Mouse (Mus musculus) MEL (cell line): Measurements from ENCODE around the gene Tada2a.

Experiments used
- ELF1 ChIP-seq: IDR thresholded peaks from 2 replicates; pipeline ENCODE4 v1.6.1; 2014; ENCODE audit warnings: low read depth, mild to moderate bottlenecking, inconsistent platforms, low read length, improper control_type of control experiment, moderate library complexity
- ETS1 ChIP-seq: IDR thresholded peaks from 2 replicates; pipeline ENCODE4 v1.6.1; 2012; ENCODE audit warnings: low read depth, mild to moderate bottlenecking, inconsistent platforms, low read length, improper control_type of control experiment, moderate library complexity
- POLR2AphosphoS2 ChIP-seq: IDR thresholded peaks from 2 replicates; pipeline ENCODE4 v1.6.1; 2011; ENCODE audit warnings: low read length, improper control_type of control experiment
- TCF12 ChIP-seq: IDR thresholded peaks from 2 replicates; pipeline ENCODE4 v1.6.1; 2014; ENCODE audit warnings: low read depth, mild to moderate bottlenecking, inconsistent platforms, low read length, improper control_type of control experiment, moderate library complexity
- USF1 ChIP-seq: IDR thresholded peaks from 2 replicates; pipeline ENCODE4 v1.6.1; 2014; ENCODE audit warnings: low read depth, mild to moderate bottlenecking, inconsistent platforms, low read length, improper control_type of control experiment, moderate library complexity
- ZC3H11A ChIP-seq: IDR thresholded peaks from 2 replicates; pipeline ENCODE4 v1.6.1; 2012; ENCODE audit warnings: low read depth, mild to moderate bottlenecking, inconsistent platforms, low read length, improper control_type of control experiment

GRCm38 (mm10) chr11:84145201-84145798, 15.9 kb upstream of the Tada2a start:
- TF ChIP-seq USF1 (no peak), ETS1 (no peak), ELF1 (no peak), TCF12 (no peak), ZC3H11A (no peak), POLR2AphosphoS2 (no peak)
